Mouse (Mus musculus) liver, postnatal 0 days (tissue): Measurements from ENCODE around the gene Sv2a.

Experiments used
- CTCF ChIP-seq: sonication (generic); IDR thresholded peaks from 2 replicates; pipeline ENCODE4 v1.5.1; 2016; ENCODE audit warnings: antibody characterized with exemption, low read depth
- EP300 ChIP-seq: IDR thresholded peaks from 2 replicates; pipeline ENCODE4 v1.6.1; 2016; ENCODE audit warnings: antibody characterized with exemption, low read depth, mild to moderate bottlenecking

DNA sequence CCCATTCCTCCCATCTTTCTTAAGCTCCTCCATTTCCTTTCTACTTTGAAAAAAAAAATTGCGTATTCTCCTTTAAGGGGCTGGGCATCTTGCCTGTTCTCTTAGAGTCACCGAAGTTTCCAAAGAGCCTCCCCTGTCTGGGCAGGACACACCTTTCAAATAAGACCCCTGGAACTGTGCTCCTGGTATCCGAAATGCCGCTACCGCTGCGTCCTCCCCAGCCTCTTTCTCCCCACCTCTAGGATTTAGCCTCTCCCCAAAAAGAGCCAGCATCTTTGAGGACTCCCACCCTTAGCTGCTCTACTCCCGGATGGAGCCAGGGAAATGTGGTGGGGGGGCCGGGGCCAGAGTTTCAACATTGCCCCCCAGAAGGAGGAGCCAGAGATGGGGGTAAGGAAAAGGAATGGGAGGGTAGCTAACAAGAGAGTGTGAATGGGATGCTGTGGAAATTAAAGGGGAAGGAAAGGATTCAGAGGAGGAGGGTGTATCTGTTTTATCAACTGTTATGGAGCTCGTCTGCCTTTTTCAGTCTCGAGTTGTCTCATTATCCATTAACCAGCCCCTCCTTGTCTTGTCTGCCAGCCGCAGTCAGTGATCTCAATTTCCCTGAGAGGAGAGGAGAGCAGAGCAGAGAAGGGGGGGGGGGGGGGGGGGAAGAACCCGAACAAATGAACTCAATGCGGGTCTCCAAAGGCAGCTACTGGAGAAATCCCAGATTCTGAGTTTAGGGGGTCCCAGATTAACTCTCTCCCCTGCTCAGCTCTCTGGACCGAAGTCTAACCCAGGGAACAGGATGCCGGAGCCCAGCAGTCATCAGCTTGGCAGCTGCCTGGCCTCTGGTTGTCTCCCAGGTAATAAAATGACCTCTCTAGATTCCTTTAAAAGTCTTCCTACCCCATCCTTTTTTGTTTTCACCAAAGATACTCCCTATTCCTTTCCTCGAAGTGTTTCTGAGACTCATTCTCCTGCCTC is 18.8 kb upstream of the Sv2a start, which contains the start of gene Mtmr11:
- no peak for TF ChIP-seq CTCF
- TF ChIP-seq EP300, result no peak
